Mouse (Mus musculus) testis, postnatal 14 days (tissue): ENCODE measurements at regions not wholly inside any gene's neighbourhood (a gene's known extent, or its start where the extent isn't known, plus 50 kb on each side); places are given as distances from the start of the nearest gene placed in this dataset.
A peak's percentile ranks its signal among the peaks of the same experiment; 100 is the strongest.

Source experiments
- DNase-seq: peaks from one replicate; pipeline ENCODE4 v3.0.0; 2021; ENCODE audit warnings: low spot score

DNA sequence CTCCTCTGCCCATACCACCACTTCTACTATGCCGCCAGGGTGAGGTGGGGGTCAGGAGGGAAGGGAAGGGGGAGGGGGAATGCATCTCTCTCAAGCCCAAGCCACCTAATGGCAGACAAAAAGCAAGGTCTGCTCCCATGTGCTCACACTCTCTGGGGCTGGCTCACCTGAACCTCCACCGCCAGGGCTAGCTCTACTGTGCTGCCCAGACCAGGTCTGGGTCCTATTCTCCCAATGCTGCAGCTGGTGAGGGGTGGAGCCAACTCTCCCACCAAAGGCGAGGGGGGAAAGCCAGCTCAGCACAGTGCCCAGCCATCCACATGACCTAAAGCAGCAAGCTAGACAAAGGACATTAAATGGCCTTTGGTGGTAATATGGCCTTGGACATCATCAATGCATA, 158.6 kb downstream of the Chic2 start:
- DNase-seq: no peak

DNA sequence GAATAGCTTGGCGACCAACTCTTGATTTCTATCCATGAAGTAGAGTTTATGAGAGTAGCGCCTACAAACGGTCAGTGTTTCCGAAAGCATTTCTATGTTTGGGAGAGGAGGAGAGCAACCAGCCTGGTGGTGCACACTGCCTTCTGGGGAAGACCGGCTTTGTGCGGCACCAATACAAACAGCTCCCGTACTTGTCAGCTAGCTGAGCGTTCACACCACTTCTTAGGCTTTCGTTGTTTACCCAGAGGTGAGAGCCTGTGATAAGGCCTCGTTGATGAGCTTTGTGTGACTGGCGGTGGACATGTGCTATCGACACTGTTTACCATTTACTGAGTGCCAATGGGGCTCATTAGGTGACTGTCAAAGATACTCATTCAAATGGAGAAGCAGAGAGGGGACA, 162.0 kb downstream of the Chic2 start:
- DNase-seq: no peak

DNA sequence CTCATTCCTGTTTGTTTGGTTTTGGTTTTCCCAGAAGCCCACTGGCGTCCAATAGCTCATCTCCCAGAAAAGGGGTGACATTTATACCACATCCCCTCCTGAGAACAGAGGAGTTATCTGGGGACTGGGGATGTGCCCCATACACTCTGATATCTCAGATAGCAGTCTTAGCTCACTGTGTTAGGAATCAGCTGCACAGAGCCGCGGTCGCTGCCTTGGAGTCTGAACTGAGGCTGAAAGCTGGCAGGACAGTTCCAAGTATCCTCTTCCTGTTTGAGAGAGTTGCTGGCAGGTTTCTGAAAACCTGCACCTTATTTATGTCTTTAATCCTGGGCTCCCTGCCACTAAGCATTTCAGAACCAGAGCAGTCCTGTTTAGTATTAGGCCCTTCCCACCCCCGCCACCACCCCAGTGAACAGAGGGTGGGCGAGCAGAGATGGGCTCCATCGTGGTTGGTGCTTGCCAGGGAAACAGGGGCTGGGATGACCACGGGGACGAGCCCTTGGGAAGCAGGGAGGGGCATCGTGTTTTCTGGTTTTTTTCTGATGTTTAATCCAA, 163.8 kb downstream of the Chic2 start:
- DNase-seq: peak; percentile 29

DNA sequence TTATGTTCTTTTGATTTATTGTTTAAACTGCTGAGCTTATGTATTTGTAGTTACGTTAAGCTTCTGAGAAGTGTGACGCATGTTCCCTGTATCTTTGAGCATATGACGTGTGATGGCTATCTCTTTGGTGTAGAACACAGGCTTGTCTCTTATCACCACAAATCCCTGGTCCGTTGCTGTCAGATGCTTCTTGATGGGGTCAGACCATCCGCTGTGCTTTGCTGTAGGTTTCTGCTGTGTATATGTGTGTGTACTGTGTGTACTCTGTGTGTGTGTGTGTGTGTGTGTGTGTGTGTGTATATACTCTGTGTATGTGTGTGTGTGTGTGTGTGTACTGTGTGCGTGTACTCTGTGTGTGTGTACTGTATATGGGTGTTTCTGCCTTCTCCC, 164.5 kb downstream of the Chic2 start:
- DNase-seq: no peak

DNA sequence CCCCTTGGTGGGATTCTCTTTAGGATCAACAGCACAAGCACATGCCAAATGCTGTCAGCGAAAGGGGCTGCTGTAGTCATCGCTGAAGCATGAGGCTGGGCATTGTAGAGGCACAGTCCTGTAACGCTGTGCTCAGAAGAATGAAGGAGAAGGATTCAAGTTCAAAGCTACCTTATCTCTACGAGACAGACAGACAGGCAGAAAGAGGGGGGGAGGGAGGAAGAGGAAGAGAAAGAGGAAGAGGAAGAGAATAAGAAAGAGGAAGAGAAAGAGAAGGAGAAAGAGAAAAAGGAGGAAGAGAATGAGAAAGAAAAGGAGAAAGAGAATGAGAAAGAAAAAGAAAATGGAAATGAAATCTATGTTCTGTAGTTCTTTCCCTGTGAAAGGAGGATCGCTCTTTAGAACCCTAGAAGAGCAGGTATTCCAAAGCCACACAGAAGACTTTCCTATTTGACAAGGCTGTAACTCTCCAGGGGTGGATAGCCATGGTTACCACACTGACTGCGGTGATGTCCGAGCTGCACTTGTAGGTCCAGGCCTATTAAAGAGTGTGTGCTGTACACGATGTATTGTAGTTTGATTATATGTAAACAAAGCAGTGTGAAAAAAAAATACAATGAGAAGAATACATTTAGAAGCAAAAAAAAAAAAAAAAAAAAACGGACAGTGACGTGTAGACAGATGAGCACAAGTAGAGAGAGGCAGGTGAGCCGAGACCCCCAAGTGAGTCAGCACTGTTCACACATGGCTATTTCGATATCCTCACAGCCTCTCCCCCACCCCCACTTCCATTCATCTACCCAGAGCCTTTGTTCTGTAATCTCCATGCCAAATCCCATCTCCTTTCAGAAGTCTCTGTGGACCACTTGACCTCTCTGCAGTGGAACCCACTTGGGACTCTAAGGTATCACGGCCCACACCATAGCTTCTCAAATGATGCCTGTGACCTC, 165.2 kb downstream of the Chic2 start:
- no peak for DNase-seq

DNA sequence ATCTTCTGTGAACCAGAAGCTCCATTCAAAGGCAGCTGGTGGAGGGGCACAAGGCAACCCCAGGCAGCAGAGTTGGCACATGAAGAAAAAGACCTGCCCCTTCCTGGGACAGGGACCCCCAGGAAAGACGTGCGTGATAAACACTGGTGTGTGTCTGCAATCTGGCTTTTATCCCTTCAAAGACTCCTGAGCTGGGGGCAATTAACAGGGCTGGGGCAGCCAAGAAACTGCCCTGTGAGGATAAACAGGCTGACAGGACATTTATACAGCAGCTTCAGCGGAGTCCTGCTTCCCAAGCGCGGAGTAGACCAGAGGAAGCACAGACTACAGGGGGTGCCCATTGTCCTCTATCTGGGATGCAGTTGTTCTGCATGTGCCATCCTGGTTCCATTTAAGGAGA, 167.0 kb downstream of the Chic2 start:
- no peak for DNase-seq

DNA sequence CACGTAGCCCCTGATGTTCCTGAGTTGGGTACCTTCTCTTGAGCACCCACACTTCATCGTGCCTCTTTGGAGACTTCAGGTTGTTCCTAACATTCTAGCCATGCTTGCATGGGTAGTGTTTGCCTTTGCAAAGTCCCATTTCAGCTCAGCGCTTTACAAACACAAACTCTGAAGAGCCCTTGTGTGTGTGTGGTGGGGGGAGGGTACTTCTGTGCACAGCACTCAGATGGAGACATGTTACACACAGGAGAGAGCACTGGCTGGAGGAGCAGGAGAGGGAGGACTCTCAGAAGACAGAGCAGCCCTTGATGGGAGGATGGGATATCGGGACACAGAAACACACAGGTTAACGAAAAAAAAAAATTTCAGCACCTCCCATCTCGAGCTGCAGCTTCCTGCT, 167.4 kb downstream of the Chic2 start:
- DNase-seq: no peak

DNA sequence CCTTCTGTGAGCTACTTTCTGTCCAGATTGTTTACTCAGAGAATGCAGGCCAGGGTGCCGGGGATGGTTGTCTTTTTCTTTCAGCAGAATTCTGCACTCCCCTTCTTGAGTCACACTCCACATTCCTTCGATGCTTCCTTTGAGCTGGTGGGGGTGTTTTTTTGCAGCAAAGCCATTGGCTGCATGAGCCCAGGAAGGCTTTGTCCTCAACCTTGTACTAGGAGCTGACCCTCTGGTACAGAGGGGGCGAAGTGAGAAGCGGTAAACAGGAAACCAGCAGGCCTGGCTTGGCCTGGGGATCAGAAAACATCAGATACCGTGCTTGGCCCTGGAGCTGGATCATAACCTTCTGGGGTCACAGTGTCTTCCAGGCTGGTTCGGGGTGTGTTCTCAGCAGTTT, 169.9 kb downstream of the Chic2 start:
- DNase-seq: peak; percentile 71

DNA sequence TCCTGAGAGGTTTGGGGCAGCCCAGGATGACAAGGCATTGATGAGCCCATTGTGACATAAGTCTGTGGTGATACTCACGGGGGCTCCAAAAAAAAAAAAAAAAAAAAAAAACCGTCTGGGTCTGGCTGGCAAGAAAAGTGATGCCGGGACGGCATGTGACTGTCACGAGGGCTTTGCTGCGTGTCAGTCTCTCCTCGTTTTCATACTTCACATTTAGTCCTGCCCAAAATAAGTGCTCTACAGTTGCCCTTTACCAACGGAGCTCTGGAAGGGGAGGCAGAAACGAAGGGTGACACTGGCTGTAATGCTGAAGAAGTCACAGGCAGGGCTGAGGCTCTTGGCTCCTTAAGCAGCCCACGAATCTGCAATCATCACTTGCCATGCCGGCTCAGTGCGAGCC, 167.9 kb upstream of the Lnx1 start:
- DNase-seq: no peak

DNA sequence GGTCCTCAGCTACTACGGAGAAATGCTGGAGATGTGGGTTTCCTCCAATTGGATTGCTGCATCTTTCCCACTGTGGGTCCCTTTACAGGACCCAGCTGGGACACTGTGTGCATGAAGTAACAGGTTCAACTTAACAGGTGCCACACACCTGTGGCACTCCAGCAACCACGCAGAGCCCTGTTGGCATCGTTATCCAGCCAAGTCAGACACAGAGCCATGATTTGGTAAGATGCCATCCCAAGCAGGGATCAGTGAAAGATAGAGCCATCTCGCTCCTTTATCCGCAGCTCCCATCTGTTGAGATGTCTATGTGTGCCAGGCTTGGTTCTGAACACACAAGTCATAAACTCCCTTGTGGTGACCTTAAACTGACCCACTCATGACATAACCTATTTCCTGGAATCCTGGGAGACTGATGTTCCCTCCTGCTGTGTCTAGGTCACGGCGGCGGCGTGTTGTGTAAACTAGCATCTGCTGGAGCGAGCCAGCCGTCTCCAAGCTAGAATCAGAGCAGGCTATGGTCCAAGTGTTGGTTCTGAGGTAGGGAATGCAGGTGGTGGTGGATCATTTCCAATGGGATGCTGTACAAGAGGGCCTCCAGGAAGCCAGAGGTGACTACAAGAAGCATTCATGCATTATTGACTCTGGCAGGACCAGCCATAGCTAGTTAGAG, 164.5 kb upstream of the Lnx1 start:
- DNase-seq: no peak

DNA sequence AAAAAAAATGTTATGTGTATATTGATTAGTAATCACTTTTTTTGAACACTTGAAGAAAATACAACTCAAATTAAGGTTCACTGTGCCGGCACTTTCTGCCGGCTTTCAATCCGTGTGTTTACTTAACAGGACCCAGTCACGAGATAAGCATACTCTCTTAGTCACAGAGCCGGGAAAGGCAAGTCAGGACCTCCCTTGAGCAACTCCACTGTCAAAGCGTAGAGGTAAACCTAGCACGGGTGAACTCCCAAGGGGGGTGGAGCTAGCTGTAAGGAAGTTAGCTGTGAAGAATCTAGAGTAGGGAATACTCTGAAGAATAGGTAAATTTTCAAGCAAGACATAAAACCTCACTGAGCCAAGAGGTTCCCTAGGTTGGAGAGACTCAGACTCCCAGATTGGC, 164.0 kb upstream of the Lnx1 start:
- DNase-seq: no peak

DNA sequence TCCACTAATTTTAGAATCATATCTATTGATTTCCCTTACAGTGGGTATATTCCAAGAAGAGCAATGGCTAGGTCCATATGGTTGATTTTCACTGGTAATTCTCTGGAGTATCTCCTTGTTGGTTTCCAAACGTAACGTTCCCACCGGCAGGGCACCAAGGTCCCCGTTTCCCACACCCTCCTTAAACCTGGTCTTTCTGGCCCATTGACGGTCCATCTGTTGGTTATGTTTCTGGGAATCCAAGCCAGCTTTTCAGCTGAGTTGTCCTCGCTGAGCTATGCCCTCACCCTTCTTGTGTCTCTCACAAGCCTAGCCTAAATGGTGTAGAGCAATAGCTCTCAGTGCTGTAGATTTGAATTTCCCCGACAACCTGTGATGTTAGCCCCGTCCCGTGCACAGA, 162.7 kb upstream of the Lnx1 start:
- DNase-seq: no peak

DNA sequence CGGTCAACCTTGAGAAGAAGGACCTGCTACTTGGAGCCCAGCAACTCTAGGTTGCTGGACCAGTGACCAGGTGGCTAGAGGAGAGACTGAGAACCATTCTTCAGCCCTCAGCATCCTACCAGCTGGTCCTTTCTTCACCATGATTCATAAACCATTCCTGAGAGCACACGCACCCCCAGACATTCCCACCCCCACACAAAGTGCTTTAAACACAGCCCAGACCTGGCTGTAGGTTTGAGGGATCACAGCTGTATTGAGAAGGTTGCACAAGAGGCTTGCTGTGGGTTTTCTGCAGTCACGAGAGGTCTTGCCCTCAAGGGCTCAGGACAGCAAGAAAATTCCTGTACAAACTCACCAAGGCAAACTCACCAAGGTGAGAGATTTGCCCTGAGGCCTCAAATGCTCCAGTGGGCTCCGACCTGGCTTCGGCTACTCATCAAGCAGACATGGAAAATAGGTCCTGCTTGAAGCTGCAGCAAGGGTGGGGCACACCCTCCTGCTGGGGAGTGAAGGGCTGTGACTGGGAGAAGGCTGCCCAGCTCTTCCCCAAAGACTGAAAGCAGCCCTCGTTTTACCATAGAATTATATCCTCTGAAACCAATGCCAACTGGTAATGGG, 161.9 kb upstream of the Lnx1 start:
- no peak for DNase-seq

DNA sequence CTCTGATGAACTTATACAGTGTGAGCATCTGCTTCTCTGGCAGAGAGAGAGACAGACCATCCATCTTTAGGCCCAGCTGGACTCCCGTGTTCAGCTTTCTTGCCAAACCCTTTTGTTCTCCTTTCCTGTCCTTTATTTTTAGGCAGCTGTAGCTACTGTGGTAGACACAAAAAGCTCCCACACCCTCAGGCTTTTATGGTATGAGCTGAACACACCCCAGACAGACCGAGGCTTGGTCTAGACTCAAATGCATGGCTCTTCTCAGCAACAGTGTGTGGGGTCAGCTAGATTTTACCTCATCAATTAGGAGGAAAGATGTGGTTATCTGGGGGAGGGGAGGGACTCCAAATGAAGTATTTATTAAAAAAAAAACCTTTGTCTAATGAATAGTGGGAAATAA, 158.6 kb upstream of the Lnx1 start:
- DNase-seq: no peak

DNA sequence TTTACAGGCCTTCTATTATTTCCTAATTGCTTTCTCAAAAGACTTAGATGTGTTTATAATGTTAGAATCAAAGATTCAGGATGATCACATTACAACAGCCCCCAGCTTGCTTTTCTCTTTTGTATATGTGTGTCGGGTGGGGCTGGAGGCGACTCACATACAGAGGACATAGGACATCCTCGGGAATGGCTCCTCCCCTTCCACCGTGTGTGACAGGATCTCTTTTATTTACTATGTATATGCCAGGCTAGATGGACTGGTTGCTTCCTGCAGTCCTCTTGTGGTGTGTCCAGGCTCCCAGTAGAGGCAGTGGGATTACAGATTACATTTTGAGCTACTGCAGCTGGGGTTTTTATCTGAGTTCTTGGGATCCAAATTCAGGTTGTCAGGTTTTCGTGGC, 155.1 kb upstream of the Lnx1 start:
- DNase-seq: no peak

DNA sequence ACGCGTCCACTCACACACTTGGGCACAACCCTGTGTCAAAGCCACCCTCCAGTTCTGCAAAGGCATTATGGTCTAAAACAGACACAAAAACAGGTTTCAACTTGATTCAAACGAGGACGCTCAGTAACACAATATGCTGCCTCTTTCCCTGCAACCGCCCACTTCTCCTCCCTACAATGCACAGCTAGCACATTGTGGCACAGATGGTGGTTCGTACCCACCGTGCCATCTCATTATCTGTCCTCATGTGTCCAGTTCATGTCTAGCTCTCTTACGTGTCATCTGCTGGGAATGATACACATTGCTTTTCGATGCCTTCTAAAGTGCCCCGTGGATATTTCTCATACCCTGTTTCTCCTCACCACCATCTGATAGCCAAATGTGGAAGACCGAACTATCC, 154.4 kb upstream of the Lnx1 start:
- no peak for DNase-seq

DNA sequence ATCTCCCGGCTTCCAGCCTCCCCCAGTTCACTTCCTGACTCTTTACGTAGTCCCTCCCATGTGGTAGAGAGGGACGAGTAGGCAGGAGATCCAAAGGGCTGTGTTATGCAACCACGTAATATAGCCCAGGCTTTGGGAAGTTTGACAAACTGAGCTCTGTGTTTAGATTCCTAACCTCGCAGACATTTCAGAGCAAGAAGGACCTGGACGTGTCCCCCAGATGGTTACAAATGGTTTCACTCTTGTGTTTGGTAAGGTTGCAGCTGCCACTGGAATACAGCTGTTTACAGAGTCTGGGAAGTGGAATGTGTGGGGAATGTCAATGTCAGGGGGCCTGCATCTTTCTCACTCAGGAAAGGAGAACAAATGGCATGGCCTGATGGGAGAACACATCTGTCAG, 145.1 kb upstream of the Lnx1 start:
- DNase-seq: no peak

DNA sequence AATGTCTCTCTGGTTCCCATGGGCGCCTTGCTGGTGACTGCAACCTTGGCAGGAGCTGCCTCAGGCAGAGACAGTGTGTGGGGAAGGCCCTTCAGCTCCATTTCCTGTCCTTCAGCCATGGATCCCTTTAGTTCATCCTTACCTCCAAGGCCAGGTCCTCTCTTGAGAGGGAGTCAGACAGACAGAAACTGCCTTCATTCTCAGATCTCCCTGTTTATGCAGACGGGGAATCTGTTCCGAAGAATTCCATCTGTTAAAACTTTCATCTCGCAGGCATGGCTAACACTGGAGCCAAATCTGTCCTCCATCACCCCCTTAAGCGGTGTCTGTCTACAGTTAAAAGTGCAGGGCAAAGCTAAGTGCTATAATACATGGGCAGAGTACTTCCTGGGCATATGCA, 144.0 kb upstream of the Lnx1 start:
- no peak for DNase-seq

DNA sequence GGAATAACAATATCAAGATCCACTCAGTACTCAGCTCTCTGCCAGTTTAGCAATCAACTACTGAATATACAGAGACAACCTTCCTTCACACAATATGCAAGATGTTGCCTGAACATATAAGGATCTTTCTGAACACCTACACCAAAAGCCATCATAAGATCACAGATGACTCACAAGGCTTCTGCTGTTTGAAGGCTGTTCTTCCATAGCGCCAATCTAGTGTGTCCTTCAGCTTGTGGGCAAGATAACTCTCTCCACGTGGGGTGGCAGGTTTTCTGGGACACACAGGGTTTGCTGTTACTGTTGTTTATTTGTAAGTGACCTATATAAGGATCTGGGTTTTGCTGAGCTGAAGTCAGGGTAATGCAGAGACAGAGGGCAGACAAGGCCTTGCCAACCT, 131.7 kb upstream of the Lnx1 start:
- DNase-seq: no peak

DNA sequence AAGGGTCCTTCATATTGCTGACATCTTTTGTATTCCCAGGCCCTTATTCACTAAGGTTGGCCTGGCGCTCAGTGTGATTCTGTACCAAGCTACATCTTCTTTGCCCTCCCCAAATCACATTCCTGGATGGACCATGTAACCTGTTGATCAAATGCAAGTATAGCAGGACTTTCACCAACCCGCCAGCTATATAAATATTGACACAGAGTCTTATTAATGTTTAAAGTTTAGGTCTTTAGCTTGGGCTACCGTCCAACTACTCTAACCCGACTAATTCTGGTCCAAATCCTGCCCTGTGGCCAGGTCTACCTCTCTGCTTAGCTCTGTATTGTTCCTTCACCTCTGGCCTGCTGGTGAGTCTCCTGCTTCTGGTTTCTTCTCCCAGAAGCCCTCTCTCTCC, 131.2 kb upstream of the Lnx1 start:
- DNase-seq: no peak

DNA sequence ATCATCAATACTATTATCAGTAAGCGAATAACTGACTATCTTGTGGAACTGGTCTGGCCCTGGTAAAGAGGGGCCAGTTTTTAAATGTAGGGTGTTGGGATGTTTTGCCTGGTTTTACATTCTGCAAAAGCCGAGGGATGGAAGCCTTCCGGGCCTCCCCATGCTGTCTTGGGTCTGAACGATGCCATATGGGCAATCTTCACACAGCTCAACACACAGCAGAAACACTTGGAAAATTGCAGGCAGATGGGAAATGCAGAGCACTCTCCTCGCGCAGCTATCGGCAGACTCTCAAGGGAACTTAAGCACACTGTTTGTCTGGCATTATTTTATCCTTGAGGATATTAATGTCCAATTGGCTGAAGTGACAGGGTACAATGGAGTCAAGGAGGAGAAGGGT, 129.3 kb upstream of the Lnx1 start:
- no peak for DNase-seq

DNA sequence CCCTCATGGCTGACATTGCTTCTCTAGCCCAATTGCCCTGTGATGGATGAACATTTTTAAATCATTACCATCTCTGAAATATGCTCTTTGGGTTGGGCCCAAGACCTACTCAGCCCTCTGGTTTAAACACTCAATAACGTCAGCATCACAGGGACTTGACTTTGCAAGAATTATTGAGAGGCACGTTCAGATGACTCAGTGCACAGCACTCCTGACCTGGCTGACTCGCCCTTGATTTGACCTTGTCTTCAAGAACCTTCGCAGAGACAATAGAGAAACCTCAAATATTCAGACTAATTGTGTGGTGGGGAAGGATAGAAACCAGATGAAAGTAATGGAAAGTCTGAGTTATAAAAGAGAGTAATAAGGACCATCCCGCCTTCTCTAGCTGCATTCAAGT, 127.9 kb upstream of the Lnx1 start:
- no peak for DNase-seq

DNA sequence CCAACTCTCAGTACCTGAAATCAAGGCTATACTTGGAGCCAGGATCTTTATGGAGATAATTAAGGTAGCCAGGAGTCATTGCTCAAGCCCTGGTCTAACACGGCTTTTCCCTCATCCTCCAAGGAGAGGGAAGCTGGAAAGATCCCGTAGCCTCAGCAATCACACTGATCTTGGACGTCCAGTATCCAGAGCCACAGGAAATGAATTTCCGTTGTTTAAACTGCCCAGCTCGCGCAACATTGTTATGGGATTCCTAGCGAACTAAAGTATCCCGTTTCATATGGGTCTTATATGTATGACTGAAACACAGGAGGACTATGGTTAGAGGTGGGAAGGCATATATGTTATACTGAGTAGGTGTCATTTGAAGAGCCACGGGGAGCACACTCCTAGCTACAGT, 126.3 kb upstream of the Lnx1 start:
- no peak for DNase-seq
